In the genomic region with DNA sequence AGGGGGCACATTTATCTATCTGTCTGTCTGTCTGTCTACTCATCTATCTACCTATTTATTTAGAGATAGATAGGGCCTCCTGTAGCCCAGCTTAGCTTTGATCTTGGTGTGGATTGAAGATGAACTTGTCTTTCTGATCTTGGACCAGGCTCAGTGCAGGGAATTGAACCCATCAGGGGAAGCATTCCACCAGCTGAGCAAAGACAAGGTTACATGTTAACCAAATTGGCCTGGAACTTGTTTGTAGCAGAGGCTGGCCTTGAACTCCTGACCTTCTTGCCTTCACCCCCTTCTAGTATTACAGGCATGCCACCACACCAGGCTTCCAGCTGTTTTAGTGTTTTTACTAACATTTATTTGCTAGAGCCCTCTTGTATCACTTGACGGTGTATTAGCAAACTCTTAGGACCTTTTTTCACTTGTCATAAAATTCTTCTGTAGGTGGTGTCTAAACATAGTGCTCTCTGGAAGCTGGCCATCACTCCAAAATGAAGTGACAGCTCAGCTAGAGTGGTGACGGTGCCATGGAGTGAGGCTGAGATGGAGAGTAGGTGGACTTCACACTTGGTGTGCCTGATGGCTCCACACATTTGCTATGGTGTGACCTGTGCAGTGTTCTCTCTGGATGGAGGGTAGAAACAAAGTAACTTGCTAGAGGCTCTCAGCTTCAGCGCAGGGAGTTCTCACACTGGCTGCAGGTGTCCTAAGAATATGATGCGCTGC, we compare ENCODE assay signal across 25 mouse cellular contexts. TPM values are rescaled to one million over a fixed set of nuclear protein-coding genes. Genes with fewer than 3 reads are reported as not detected.
DNase-seq lines count a peak whose midpoint lies in the region; ATAC-seq lines count a peak whose summit lies in the region.
"Had no signal": no experiment of that assay in that cellular context is flagged by ENCODE, and none has a peak within 500 bp of the region (broad histone marks: within the 10 kb centered on the region; RNA-seq: fewer than 3 reads in every experiment).

No protein-coding gene starts in this region.

- DNase-seq in layer of hippocampus, adult 9-11 months: peak; percentile 36
- no peak for DNase-seq in layer of hippocampus, adult 8-10 months (ENCODE audit: low spot score in 2 of 2)
- DNase-seq in brain, adult 2 months (ENCODE audit: low read depth, low spot score): peak; percentile 66
- no peak for DNase-seq in liver, embryonic 11.5 days (ENCODE audit: low spot score)
- DNase-seq in urinary bladder, postnatal 10 days (ENCODE audit: low spot score): no peak
- DNase-seq in MN1 (ENCODE audit: low spot score): no peak
- DNase-seq: adrenal gland, adult 8-10 months; adrenal gland, postnatal 36 days; cerebellum, adult 11 months; cerebellum, adult 9-10 months; cerebellum, postnatal 25 days; gastrocnemius, adult 2 months; gastrocnemius, postnatal 36 days; heart, adult 18-20 months; heart, postnatal 14 days had no signal

- no peaks in the 10 kb centered on the region for H3K4me1 ChIP-seq in liver, embryonic 11.5 days (replicated peaks; ENCODE audit: control insufficient read depth, insufficient read depth, low read length)
- no peaks in the 10 kb centered on the region for H3K4me1 ChIP-seq in liver, embryonic 16.5 days (ENCODE audit: control insufficient read depth, low read depth, low read length)
- H3K4me1 ChIP-seq: embryonic facial prominence, embryonic 12.5 days; forebrain, embryonic 15.5 days; heart, embryonic 15.5 days; hindbrain, embryonic 13.5 days had no signal

- H3K9me3 ChIP-seq in liver, embryonic 11.5 days (ENCODE audit: control insufficient read depth, low read length): no peaks in the 10 kb centered on the region
- H3K9me3 ChIP-seq in liver, embryonic 16.5 days (replicated peaks; ENCODE audit: control insufficient read depth, low read length): no peaks in the 10 kb centered on the region
- H3K9me3 ChIP-seq: embryonic facial prominence, embryonic 12.5 days; forebrain, embryonic 15.5 days; heart, embryonic 15.5 days; hindbrain, embryonic 13.5 days had no signal

- no peak overlapping the region for H3K9ac ChIP-seq in liver, embryonic 11.5 days (ENCODE audit: low read depth, low read length)
- H3K9ac ChIP-seq in liver, embryonic 16.5 days (ENCODE audit: low read depth, low read length): no peak overlapping the region
- H3K9ac ChIP-seq: embryonic facial prominence, embryonic 12.5 days; forebrain, embryonic 15.5 days; heart, embryonic 15.5 days; hindbrain, embryonic 13.5 days had no signal

- no peaks in the 10 kb centered on the region for H3K27me3 ChIP-seq in liver, embryonic 11.5 days (replicated peaks; ENCODE audit: control insufficient read depth, insufficient read depth, low read length)
- no peaks in the 10 kb centered on the region for H3K27me3 ChIP-seq in liver, embryonic 16.5 days (ENCODE audit: control insufficient read depth, insufficient read depth, low read depth, low read length)
- H3K27me3 ChIP-seq: CH12.LX; embryonic facial prominence, embryonic 12.5 days; forebrain, embryonic 15.5 days; heart, embryonic 15.5 days; hindbrain, embryonic 13.5 days had no signal

- 82% methylated on average over 4 of the region's 4 CpGs for WGBS in liver, embryonic 11.5 days
- 72% methylated on average over 4 of the region's 4 CpGs for WGBS in liver, embryonic 16.5 days (ENCODE audit: insufficient replicate concordance)

- ATAC-seq in liver, embryonic 11.5 days (replicated peaks; ENCODE audit: low FRiP score): peak; percentile 29; the same call in 1 of the 2 replicates
- peak; percentile 67 for ATAC-seq in liver, embryonic 16.5 days (ENCODE audit: low read depth)
- ATAC-seq: forebrain, embryonic 15.5 days; hindbrain, postnatal 0 days had no signal

- peaks cover 4% of the 10 kb centered on the region; the same call in 1 of the 2 replicates for H3K36me3 ChIP-seq in liver, embryonic 11.5 days (ENCODE audit: control insufficient read depth, insufficient read depth, low read length)
- no peaks in the 10 kb centered on the region for H3K36me3 ChIP-seq in liver, embryonic 16.5 days (ENCODE audit: control insufficient read depth, insufficient read depth)

- no peak overlapping the region for H3K4me3 ChIP-seq in liver, embryonic 11.5 days (ENCODE audit: low read depth, low read length)
- H3K4me3 ChIP-seq in liver, embryonic 16.5 days (ENCODE audit: low read depth, low read length): no peak overlapping the region
- H3K4me3 ChIP-seq: embryonic facial prominence, embryonic 12.5 days; forebrain, embryonic 15.5 days; gastrocnemius, adult 2 months; heart, embryonic 15.5 days; hindbrain, embryonic 13.5 days had no signal

- H3K27ac ChIP-seq in liver, embryonic 11.5 days (ENCODE audit: low read depth, low read length): no peak overlapping the region
- no peak overlapping the region for H3K27ac ChIP-seq in liver, embryonic 16.5 days (ENCODE audit: low read length)
- H3K27ac ChIP-seq: embryonic facial prominence, embryonic 12.5 days; forebrain, embryonic 15.5 days; gastrocnemius, adult 2 months; heart, embryonic 15.5 days; hindbrain, embryonic 13.5 days; hindbrain, postnatal 0 days had no signal

- no peak overlapping the region for H3K4me2 ChIP-seq in liver, embryonic 11.5 days
- no peak overlapping the region for H3K4me2 ChIP-seq in liver, embryonic 16.5 days (ENCODE audit: low read depth, low read length)
- H3K4me2 ChIP-seq: embryonic facial prominence, embryonic 12.5 days; forebrain, embryonic 15.5 days; heart, embryonic 11.5 days; heart, embryonic 15.5 days; hindbrain, embryonic 13.5 days had no signal

RNA-seq across cellular contexts. Expression of gene Mipep, which starts 12.4 kb away (rescaled TPM):
- total RNA-seq in layer of hippocampus, adult 8-10 months (2022): 10 to 100 TPM; 30.2 to 32.4 (median 30.9) TPM
- 27.8 TPM in 2 replicates for polyA plus RNA-seq in liver, embryonic 11.5 days (2014; fragmentation: Nextera tagmentation; extraction: Ambion mirVana)
- polyA plus RNA-seq in liver, embryonic 16.5 days (2015; fragmentation: Nextera tagmentation; extraction: Ambion mirVana): 9.3 and 9.8 TPM in 2 replicates

RNA-seq across cellular contexts. Expression of gene C1qtnf9, which starts 28.8 kb away (rescaled TPM):
- under 1 TPM in 3 of 4 experiments, not detected in 1; 0.20 to 0.34 (median 0.23) TPM for total RNA-seq in layer of hippocampus, adult 8-10 months (2022)
- polyA plus RNA-seq in liver, embryonic 11.5 days (2014; fragmentation: Nextera tagmentation; extraction: Ambion mirVana): 0.09 and 0.19 TPM in 2 replicates
- 0.14 and 0.42 TPM in 2 replicates for polyA plus RNA-seq in liver, embryonic 16.5 days (2015; fragmentation: Nextera tagmentation; extraction: Ambion mirVana)
- total RNA-seq: CH12.LX; hematopoietic stem cell, adult 5-6 weeks; hindbrain, postnatal 0 days had no signal
- polyA plus RNA-seq: forebrain, embryonic 11.5 days; heart, embryonic 11.5 days had no signal

Comparison
In these comparisons a context has a peak if more than half of its experiments do, and no peak if none do; other contexts are left out.
1. DNase-seq: peak in layer of hippocampus, adult 9-11 months (single experiment) and brain, adult 2 months (single experiment); none in layer of hippocampus, adult 8-10 months (0 of 2), liver, embryonic 11.5 days (single experiment), urinary bladder, postnatal 10 days (single experiment) and MN1 (single experiment).